In the genomic region with DNA sequence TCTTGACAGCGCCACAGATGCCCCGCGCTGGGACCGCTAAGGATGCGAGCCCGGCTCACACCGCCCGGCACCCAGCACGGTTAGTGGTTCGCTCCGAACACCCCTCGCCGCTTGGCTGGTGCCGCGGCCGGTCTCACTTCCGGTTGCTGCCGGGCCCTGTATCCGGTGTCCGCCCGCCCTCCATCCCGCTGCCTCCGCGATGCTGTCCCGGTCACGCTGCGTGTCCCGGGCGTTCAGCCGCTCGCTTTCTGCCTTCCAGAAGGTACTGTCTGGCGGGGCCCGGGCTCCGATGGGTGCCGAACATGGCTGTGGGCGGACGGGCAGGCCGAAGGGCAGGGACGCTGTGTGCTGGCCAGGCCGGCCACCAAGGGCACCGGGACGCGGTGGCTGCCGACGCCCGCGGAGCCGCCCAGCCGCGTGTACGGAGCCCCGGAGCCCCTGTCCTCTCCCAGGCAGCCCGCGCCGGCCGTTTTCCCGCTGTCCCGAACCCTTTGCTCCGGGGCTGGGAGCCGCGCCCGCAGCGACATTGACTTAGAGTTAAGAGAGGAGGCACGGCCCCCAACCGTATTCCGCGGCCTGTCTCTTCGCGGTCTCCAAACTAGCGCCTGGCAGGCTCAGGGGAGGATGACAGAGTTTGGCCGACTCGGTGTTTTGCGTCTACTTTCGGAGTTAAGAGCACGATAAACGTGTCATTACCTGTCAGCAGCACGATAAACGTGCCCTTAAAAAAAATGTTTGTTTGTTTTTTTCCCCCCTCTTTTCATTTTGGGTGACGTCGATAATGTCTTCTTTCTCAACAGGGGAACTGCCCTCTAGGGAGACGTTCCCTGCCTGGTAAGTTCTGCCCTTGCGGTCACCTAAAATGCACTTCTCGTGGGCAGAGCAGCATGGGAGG, we compare ENCODE assay signal across 1 mouse cellular context.
TF ChIP-seq lines count a peak whose summit lies in the region.

A gene (minus strand): TSS at position 62 of the 895 bp plus-strand sequence.
A gene (plus strand): TSS at position 136 of the 895 bp plus-strand sequence.

TF ChIP-seq in CH12.LX, 34 proteins besides CTCF, POLR2A, EP300 and RAD21 (continued from another document):
- TF ChIP-seq ZKSCAN1 (IDR thresholded peaks at IDR 0.05; ENCODE audit: borderline replicate concordance, low read depth, low read length), result no peak
- TF ChIP-seq NELFE (IDR thresholded peaks at IDR 0.05; ENCODE audit: low read depth, low read length), result peak; percentile 88; the same call in 1 of the 2 replicates
- TF ChIP-seq KAT2A (IDR thresholded peaks at IDR 0.05; ENCODE audit: insufficient replicate concordance, low read length), result peak; percentile 78; the same call in 1 of the 2 replicates
- no peak for TF ChIP-seq ETS1 (conservative IDR thresholded peaks at IDR 0.05; ENCODE audit: low read depth, low read length)
- peak; percentile 88 for TF ChIP-seq TCF12 (IDR thresholded peaks at IDR 0.05; ENCODE audit: low read depth, low read length)
- TF ChIP-seq JUN (IDR thresholded peaks at IDR 0.05; ENCODE audit: insufficient read depth, low read depth, low read length), result no peak
- peak; percentile 86 for TF ChIP-seq HCFC1 (IDR thresholded peaks at IDR 0.05; ENCODE audit: low read depth, low read length)
- peak; percentile 63; the same call in 1 of the 2 replicates for TF ChIP-seq MAZ (IDR thresholded peaks at IDR 0.05; ENCODE audit: low read depth, low read length)
- no peak for TF ChIP-seq USF1 (IDR thresholded peaks at IDR 0.05; ENCODE audit: low read depth, low read length)
- no peak for TF ChIP-seq USF2 (conservative IDR thresholded peaks at IDR 0.05; ENCODE audit: low read depth, low read length)
- TF ChIP-seq MEF2A (IDR thresholded peaks at IDR 0.05; ENCODE audit: borderline replicate concordance, low read depth, low read length), result peak; percentile 62
- TF ChIP-seq CHD1 (IDR thresholded peaks at IDR 0.05; ENCODE audit: low read depth, low read length), result peak; percentile 99
- TF ChIP-seq PAX5 (IDR thresholded peaks at IDR 0.05; ENCODE audit: low read length), result no peak
- peak; percentile 76 for TF ChIP-seq ELF1 (IDR thresholded peaks at IDR 0.05; ENCODE audit: low read depth, low read length)
- TF ChIP-seq UBTF (IDR thresholded peaks at IDR 0.05; ENCODE audit: low read depth, low read length), result 0 out of 2 replicates have a peak, but pooled peaks have one; percentile 69
- no peak for TF ChIP-seq POLR2AphosphoS2 (IDR thresholded peaks at IDR 0.05; ENCODE audit: low read depth, low read length)
- TF ChIP-seq IRF4 (IDR thresholded peaks at IDR 0.05; ENCODE audit: low read depth, low read length), result peak; percentile 71
- no peak for TF ChIP-seq SMC3 (IDR thresholded peaks at IDR 0.05; ENCODE audit: low read depth, low read length)
- TF ChIP-seq ZMIZ1 (IDR thresholded peaks at IDR 0.05; ENCODE audit: low read depth, low read length), result peak; percentile 86
- TF ChIP-seq CHD2 (IDR thresholded peaks at IDR 0.05; ENCODE audit: low read length), result peak; percentile 19; the same call in 1 of the 2 replicates
- TF ChIP-seq E2F4 (IDR thresholded peaks at IDR 0.05; ENCODE audit: insufficient replicate concordance, low read depth, low read length), result no peak
- no peak for TF ChIP-seq RCOR1 (conservative IDR thresholded peaks at IDR 0.05; ENCODE audit: low read depth, low read length)
- TF ChIP-seq SIN3A (IDR thresholded peaks at IDR 0.05; ENCODE audit: low read length), result peak; percentile 96
- no peak for TF ChIP-seq ZNF384 (IDR thresholded peaks at IDR 0.05; ENCODE audit: low read depth, low read length)
- TF ChIP-seq MXI1 (IDR thresholded peaks at IDR 0.05; ENCODE audit: low read depth, low read length), result peak; percentile 79; the same call in 1 of the 2 replicates
TF ChIP-seq in CH12.LX: peak in this region for 18.
